Mouse (Mus musculus) myocyte (in vitro differentiated cells): ENCODE results near the gene Sh3rf1.

ENCODE experiments used
- CEBPB ChIP-seq: IDR thresholded peaks from 2 replicates; pipeline ENCODE4 v1.6.1; 2011; ENCODE audit warnings: mild to moderate bottlenecking, moderate library complexity; ENCODE audit not compliant: poor library complexity, insufficient read depth, severe bottlenecking
- E2F4 ChIP-seq: IDR thresholded peaks from one replicate; pipeline ENCODE4 v1.6.1; 2011; ENCODE audit warnings: mild to moderate bottlenecking, control low read depth, moderate library complexity; ENCODE audit not compliant: insufficient read depth
- MAX ChIP-seq: IDR thresholded peaks from one replicate; pipeline ENCODE4 v1.6.1; 2011; ENCODE audit warnings: low read depth, mild to moderate bottlenecking, control low read depth
- MYOD1 ChIP-seq, 3 experiments: IDR thresholded peaks; one replicate each; pipeline ENCODE4 v1.6.1; 2011; ENCODE audit warnings: control low read depth in 2 of 3, low read depth in 2 of 3, mild to moderate bottlenecking in 2 of 3, moderate library complexity in 1 of 3; ENCODE audit not compliant: insufficient read length in 2 of 3, control insufficient read depth in 1 of 3
- POLR2A ChIP-seq: IDR thresholded peaks from one replicate; pipeline ENCODE4 v1.6.1; 2011; ENCODE audit warnings: low read depth, mild to moderate bottlenecking, control low read depth, moderate library complexity; ENCODE audit not compliant: insufficient read length
- POLR2AphosphoS2 ChIP-seq: IDR thresholded peaks from one replicate; pipeline ENCODE4 v1.6.1; 2011; ENCODE audit warnings: low read depth, control low read depth; ENCODE audit not compliant: insufficient read length
- REST ChIP-seq: IDR thresholded peaks from one replicate; pipeline ENCODE4 v1.6.1; 2011; ENCODE audit warnings: mild to moderate bottlenecking, control low read depth, moderate library complexity; ENCODE audit not compliant: insufficient read depth, insufficient read length
- TCF12 ChIP-seq: IDR thresholded peaks from one replicate; pipeline ENCODE4 v1.6.1; 2011; ENCODE audit warnings: mild to moderate bottlenecking, control low read depth; ENCODE audit not compliant: poor library complexity, insufficient read depth, severe bottlenecking
- TCF3 ChIP-seq: IDR thresholded peaks from one replicate; pipeline ENCODE4 v1.6.1; 2011; ENCODE audit warnings: low read depth, control low read depth; ENCODE audit not compliant: insufficient read length
- USF1 ChIP-seq: IDR thresholded peaks from one replicate; pipeline ENCODE4 v1.6.1; 2011; ENCODE audit warnings: low read depth, mild to moderate bottlenecking, control low read depth, moderate library complexity

GRCm38 (mm10) chr8:61442988-61443387 is 219.3 kb downstream of the Sh3rf1 start:
- no peak for TF ChIP-seq POLR2A
- TF ChIP-seq TCF12, result no peak
- TF ChIP-seq MAX, result no peak
- no peak for TF ChIP-seq POLR2AphosphoS2
- no peak for TF ChIP-seq MYOD1 (IDR thresholded peaks at IDR 0.05; ENCODE audit: control insufficient read depth in 1 of 3, insufficient read length in 2 of 3, low read depth in 2 of 3)
- no peak for TF ChIP-seq USF1
- no peak for TF ChIP-seq TCF3
- TF ChIP-seq E2F4, result no peak
- TF ChIP-seq CEBPB, result no peak
- no peak for TF ChIP-seq REST
